Mouse (Mus musculus) megakaryocyte, embryonic 14.5 days (primary cell): ENCODE data around the gene Slc5a10.

ENCODE experiments used
- FLI1 ChIP-seq: IDR thresholded peaks from 2 replicates; pipeline ENCODE4 v1.6.1; 2012; ENCODE audit warnings: low read length, inconsistent platforms, mixed read lengths
- GATA1 ChIP-seq: IDR thresholded peaks from 3 replicates; pipeline ENCODE4 v1.6.1; 2012; ENCODE audit warnings: mixed read lengths, low read length, inconsistent platforms, borderline replicate concordance

GRCm38 (mm10) chr11:61652216-61652615, 68.4 kb downstream of the Slc5a10 start:
- TF ChIP-seq GATA1 (no peak), FLI1 (no peak)
